Mouse (Mus musculus): ENCODE measurements around the gene Mup3.
"Not testable (repeated sequence)": the region's sequence is repeated elsewhere in the genome, so short reads cannot be mapped to it uniquely, and the experiment has no call there.

The Mup3 gene

GRCm38 (mm10) chr4:62087241-62087640, at the start of gene Mup3:
Gene Mup3, minus strand, starts transcription at chr4:62087342.
- no peak for DNase-seq

- DNase-seq: peak; percentile 27 to 29
These were observed 46.6 kb upstream of the Mup3 start for GRCm38 (mm10) chr4:62133706-62134105.

- not testable (repeated sequence) for DNase-seq
These were observed 16.2 kb upstream of the Mup3 start for GRCm38 (mm10) chr4:62103366-62103765.

GRCm38 (mm10) chr4:62087953-62088352, 811 bp upstream of the Mup3 start:
- no peak for DNase-seq

GRCm38 (mm10) chr4:62082755-62083154, 4.4 kb downstream of the Mup3 start:
- DNase-seq: no peak

- DNase-seq: no peak
These were observed 12.0 kb downstream of the Mup3 start for GRCm38 (mm10) chr4:62075126-62075525.

GRCm38 (mm10) chr4:62054780-62055179, 32.4 kb downstream of the Mup3 start:
- not testable (repeated sequence) for DNase-seq

GRCm38 (mm10) chr4:62054058-62054457, 33.1 kb downstream of the Mup3 start, which contains the start of gene Mup20:
Gene Mup20, minus strand, starts transcription at chr4:62054158.
- DNase-seq: not testable (repeated sequence)

Measured in lung, adult 18-20 months (tissue).